15 mouse cellular contexts compared by ENCODE assay signal in the genomic region with DNA sequence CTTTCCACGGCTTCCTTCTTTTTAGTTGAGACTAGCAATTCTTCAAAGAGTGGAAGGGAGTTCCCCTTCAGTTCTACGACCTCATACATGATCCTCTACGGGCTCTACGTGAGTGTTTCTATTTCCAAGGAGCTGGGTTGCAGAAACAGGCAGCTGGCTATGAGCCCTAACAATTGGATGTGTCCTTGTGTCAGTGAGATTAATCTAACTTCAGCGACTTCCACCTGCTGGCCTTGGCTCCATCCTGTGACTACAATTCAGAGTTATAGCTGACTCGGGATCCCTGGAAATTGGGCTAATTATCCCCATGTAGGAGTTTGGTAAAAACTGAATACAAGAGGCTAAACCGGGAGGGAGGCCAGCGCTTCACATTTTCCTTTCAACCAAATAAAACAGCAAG.
DNase-seq lines count a peak whose midpoint lies in the region; ATAC-seq and TF ChIP-seq lines count a peak whose summit lies in the region.
"Had no signal": no experiment of that assay in that cellular context is flagged by ENCODE, and none has a peak within 500 bp of the region (broad histone marks: within the 10 kb centered on the region; RNA-seq: fewer than 3 reads in every experiment).

No protein-coding gene starts in this region.

- H3K4me3 ChIP-seq in heart, postnatal 0 days (ENCODE audit: low read depth, low read length), result no peak overlapping the region
- no peak overlapping the region for H3K4me3 ChIP-seq in lung, embryonic 15.5 days
- H3K4me3 ChIP-seq in hindbrain, embryonic 16.5 days (ENCODE audit: low read length), result no peak overlapping the region
- H3K4me3 ChIP-seq: hindbrain, embryonic 10.5 days; midbrain, embryonic 10.5 days had no signal

- DNase-seq in adrenal gland, adult 2 months, result peak; percentile 26
- no peak for DNase-seq in adrenal gland, adult 8-10 months
- DNase-seq in heart, postnatal 0 days (ENCODE audit: low spot score), result peak; percentile 25
- DNase-seq in heart, adult 8-10 months (ENCODE audit: low spot score), result no peak
- DNase-seq in lung, postnatal 25 days (ENCODE audit: low spot score), result no peak
- no peak for DNase-seq in testis, postnatal 14 days (ENCODE audit: low spot score)
- DNase-seq: cerebellum, adult 18-20 months; gastrocnemius, postnatal 10 days; kidney, adult 18-20 months; thymus, adult 18-20 months had no signal

- no peak for TF ChIP-seq CTCF in heart, postnatal 0 days (IDR thresholded peaks at IDR 0.05; ENCODE audit: low read depth)

- 0 out of 2 replicates have a peak overlapping the region, but pooled peaks have one; percentile 3 for H3K4me2 ChIP-seq in heart, postnatal 0 days (ENCODE audit: low read depth, low read length)
- H3K4me2 ChIP-seq in lung, embryonic 15.5 days, result peak overlapping the region; percentile 40; the same call in 1 of the 2 replicates
- no peak overlapping the region for H3K4me2 ChIP-seq in hindbrain, embryonic 16.5 days (ENCODE audit: low read length)

- WGBS in heart, postnatal 0 days, result 45% methylated on average over 8 of the region's 8 CpGs
- 32% methylated on average over 8 of the region's 8 CpGs for whole genome bisulfite sequencing in lung, embryonic 15.5 days
- WGBS in hindbrain, embryonic 16.5 days, result 47% methylated on average over 8 of the region's 8 CpGs

- no peak for TF ChIP-seq EP300 in heart, postnatal 0 days (IDR thresholded peaks at IDR 0.05; ENCODE audit: low read depth)

- no peak overlapping the region for H3K9ac ChIP-seq in heart, postnatal 0 days (replicated peaks; ENCODE audit: low read depth, low read length)
- no peak overlapping the region for H3K9ac ChIP-seq in lung, embryonic 15.5 days
- H3K9ac ChIP-seq in hindbrain, embryonic 16.5 days (ENCODE audit: low read depth, low read length), result no peak overlapping the region
- H3K9ac ChIP-seq: liver, embryonic 14.5 days had no signal

- 0 out of 2 replicates have a peak overlapping the region, but pooled peaks have one; percentile 58 for H3K27ac ChIP-seq in heart, postnatal 0 days (ENCODE audit: low read depth)
- no peak overlapping the region for H3K27ac ChIP-seq in lung, embryonic 15.5 days
- H3K27ac ChIP-seq in hindbrain, embryonic 16.5 days (ENCODE audit: low read depth, low read length), result no peak overlapping the region
- H3K27ac ChIP-seq: hindbrain, embryonic 10.5 days; liver, embryonic 14.5 days had no signal

- ATAC-seq in heart, postnatal 0 days (ENCODE audit: insufficient read depth, low read depth), result no peak
- ATAC-seq in lung, embryonic 15.5 days (ENCODE audit: borderline replicate concordance, extremely low read depth, low FRiP score, low TSS enrichment), result no peak
- ATAC-seq in hindbrain, embryonic 16.5 days, result no peak

- H3K36me3 ChIP-seq in heart, postnatal 0 days (replicated peaks; ENCODE audit: control insufficient read depth, insufficient read depth, low read length), result no peaks in the 10 kb centered on the region
- H3K36me3 ChIP-seq in lung, embryonic 15.5 days, result no peaks in the 10 kb centered on the region
- H3K36me3 ChIP-seq in hindbrain, embryonic 16.5 days (ENCODE audit: control insufficient read depth, insufficient read depth, low read length), result no peaks in the 10 kb centered on the region
- H3K36me3 ChIP-seq: hindbrain, embryonic 10.5 days; midbrain, embryonic 10.5 days had no signal

- no peaks in the 10 kb centered on the region for H3K9me3 ChIP-seq in heart, postnatal 0 days (replicated peaks; ENCODE audit: control insufficient read depth, low read length)
- no peaks in the 10 kb centered on the region for H3K9me3 ChIP-seq in lung, embryonic 15.5 days
- H3K9me3 ChIP-seq in hindbrain, embryonic 16.5 days (ENCODE audit: control insufficient read depth, low read length), result no peaks in the 10 kb centered on the region
- H3K9me3 ChIP-seq: hindbrain, embryonic 10.5 days; midbrain, embryonic 10.5 days had no signal

- H3K4me1 ChIP-seq in heart, postnatal 0 days (ENCODE audit: control insufficient read depth, insufficient read depth), result peaks cover 29% of the 10 kb centered on the region
- peaks cover 33% of the 10 kb centered on the region for H3K4me1 ChIP-seq in lung, embryonic 15.5 days
- no peaks in the 10 kb centered on the region for H3K4me1 ChIP-seq in hindbrain, embryonic 16.5 days (ENCODE audit: control insufficient read depth, insufficient read depth, low read depth, low read length)

- no peaks in the 10 kb centered on the region for H3K27me3 ChIP-seq in heart, postnatal 0 days (ENCODE audit: control insufficient read depth, insufficient read depth, low read length)
- no peaks in the 10 kb centered on the region for H3K27me3 ChIP-seq in lung, embryonic 15.5 days
- H3K27me3 ChIP-seq in hindbrain, embryonic 16.5 days (replicated peaks; ENCODE audit: control insufficient read depth, insufficient read depth, low read length), result no peaks in the 10 kb centered on the region

Comparison
In these comparisons a context has a peak if more than half of its experiments do, and no peak if none do; other contexts are left out.
1. DNase-seq: peak in adrenal gland, adult 2 months (single experiment) and heart, postnatal 0 days (single experiment); none in adrenal gland, adult 8-10 months (single experiment), heart, adult 8-10 months (single experiment), lung, postnatal 25 days (single experiment) and testis, postnatal 14 days (single experiment).